Mouse (Mus musculus) E14TG2a.4 (cell line): ENCODE measurements around the gene Thap4.

Source experiments
- CTCF ChIP-seq: conservative IDR thresholded peaks from 2 replicates; pipeline ENCODE4 v1.5.1; 2014; ENCODE audit warnings: low read length
- NANOG ChIP-seq: IDR thresholded peaks from 2 replicates; pipeline ENCODE4 v1.6.1; 2014; ENCODE audit warnings: borderline replicate concordance, low read length, mixed read lengths

GRCm38 (mm10) chr1:93776686-93777085, 22.0 kb upstream of the Thap4 start:
- TF ChIP-seq CTCF (no peak), NANOG (no peak)
